Comparison of ENCODE assay signal across 8 mouse cellular contexts in genomic region chr14:103778533-103779151, GRCm38 (mm10).
A peak's percentile ranks its signal among the peaks of the same experiment; 100 is the strongest.
DNase-seq lines count a peak whose midpoint lies in the region; ATAC-seq lines count a peak whose summit lies in the region.

No protein-coding gene starts in this region.

- no peak for DNase-seq in heart, postnatal 36 days
- peak; percentile 47 for DNase-seq in mesoderm, embryonic 11.5 days (ENCODE audit: low read depth, low spot score)
- DNase-seq in adrenal gland, postnatal 36 days, result no peak
- no peak for DNase-seq in liver, embryonic 11.5 days (ENCODE audit: low spot score)

- H3K4me3 ChIP-seq in heart, embryonic 14.5 days (ENCODE audit: control insufficient read depth in 1 of 2, insufficient read depth in 1 of 2, low read depth in 1 of 2, low read length in 2 of 2), result peak overlapping the region in 1 of 2 experiments; percentile 25; a peak in 2 of 4 replicates
- peak overlapping the region; percentile 22 for H3K4me3 ChIP-seq in embryonic facial prominence, embryonic 12.5 days
- H3K4me3 ChIP-seq in intestine, embryonic 16.5 days (ENCODE audit: low read length), result no peak overlapping the region
- H3K4me3 ChIP-seq in liver, embryonic 11.5 days (ENCODE audit: low read depth, low read length), result no peak overlapping the region

- 65% methylated on average over 13 of the region's 13 CpGs for WGBS in heart, embryonic 14.5 days
- 28% methylated on average over 13 of the region's 13 CpGs for WGBS in embryonic facial prominence, embryonic 12.5 days
- WGBS in intestine, embryonic 16.5 days, result 45% methylated on average over 13 of the region's 13 CpGs
- WGBS in liver, embryonic 11.5 days, result 69% methylated on average over 13 of the region's 13 CpGs

- H3K27ac ChIP-seq in heart, embryonic 14.5 days (replicated peaks in 1 of 2; ENCODE audit: control insufficient read depth in 1 of 2, insufficient read depth in 1 of 2, low read depth in 2 of 2, low read length in 2 of 2), result no peak overlapping the region
- peak overlapping the region; percentile 50 for H3K27ac ChIP-seq in embryonic facial prominence, embryonic 12.5 days
- H3K27ac ChIP-seq in intestine, embryonic 16.5 days (ENCODE audit: low read length), result peak overlapping the region; percentile 65
- no peak overlapping the region for H3K27ac ChIP-seq in liver, embryonic 11.5 days (ENCODE audit: low read depth, low read length)

- H3K36me3 ChIP-seq in heart, embryonic 14.5 days (ENCODE audit: control insufficient read depth, insufficient read depth, low read length), result no peaks in the 10 kb centered on the region
- H3K36me3 ChIP-seq in embryonic facial prominence, embryonic 12.5 days, result no peaks in the 10 kb centered on the region
- no peaks in the 10 kb centered on the region for H3K36me3 ChIP-seq in intestine, embryonic 16.5 days (ENCODE audit: control insufficient read depth, insufficient read depth, low read length)
- no peaks in the 10 kb centered on the region for H3K36me3 ChIP-seq in liver, embryonic 11.5 days (ENCODE audit: control insufficient read depth, insufficient read depth, low read length)

- intact Hi-C loops in heart, postnatal 36 days (cut with DNase I), result loop anchor here (5.0 kb wide), 1 partner anchor 249 kb away; no protein-coding TSS in a partner anchor

- no peak for ATAC-seq in heart, embryonic 14.5 days (ENCODE audit: insufficient number of reproducible peaks, insufficient read depth, low FRiP score, low read depth)
- ATAC-seq in embryonic facial prominence, embryonic 12.5 days (ENCODE audit: insufficient number of reproducible peaks, insufficient read depth, low FRiP score, low TSS enrichment), result no peak; the same call in 1 of the 2 replicates
- peak; percentile 63 for ATAC-seq in intestine, embryonic 16.5 days
- no peak for ATAC-seq in activated CD4-positive, CD25-positive, alpha-beta regulatory T cell, adult 4 months
- ATAC-seq in liver, embryonic 11.5 days (replicated peaks; ENCODE audit: low FRiP score), result no peak

- H3K9ac ChIP-seq in heart, embryonic 14.5 days (ENCODE audit: low read length), result 0 out of 2 replicates have a peak overlapping the region, but pooled peaks have one; percentile 25
- H3K9ac ChIP-seq in embryonic facial prominence, embryonic 12.5 days, result no peak overlapping the region
- no peak overlapping the region for H3K9ac ChIP-seq in intestine, embryonic 16.5 days (ENCODE audit: low read depth, low read length)
- no peak overlapping the region for H3K9ac ChIP-seq in liver, embryonic 11.5 days (ENCODE audit: low read depth, low read length)

- H3K4me2 ChIP-seq in heart, embryonic 14.5 days (ENCODE audit: low read length), result peak overlapping the region; percentile 57
- H3K4me2 ChIP-seq in embryonic facial prominence, embryonic 12.5 days (replicated peaks), result peak overlapping the region; percentile 50
- H3K4me2 ChIP-seq in intestine, embryonic 16.5 days (ENCODE audit: low read depth, low read length), result peak overlapping the region; percentile 31
- H3K4me2 ChIP-seq in liver, embryonic 11.5 days, result no peak overlapping the region; the same call in 1 of the 2 replicates

- H3K4me1 ChIP-seq in heart, embryonic 14.5 days (ENCODE audit: control insufficient read depth in 2 of 2, insufficient read depth in 2 of 2, low read length in 2 of 2), result peaks cover 0 to 2% of the 10 kb centered on the region in 2 experiments; a peak in 1 of 4 replicates
- peaks cover 5% of the 10 kb centered on the region; the same call in 1 of the 2 replicates for H3K4me1 ChIP-seq in embryonic facial prominence, embryonic 12.5 days
- H3K4me1 ChIP-seq in intestine, embryonic 16.5 days (ENCODE audit: control insufficient read depth, insufficient read depth, low read length), result no peaks in the 10 kb centered on the region
- no peaks in the 10 kb centered on the region for H3K4me1 ChIP-seq in liver, embryonic 11.5 days (replicated peaks; ENCODE audit: control insufficient read depth, insufficient read depth, low read length)

- no peaks in the 10 kb centered on the region for H3K9me3 ChIP-seq in heart, embryonic 14.5 days (ENCODE audit: control insufficient read depth, low read length)
- no peaks in the 10 kb centered on the region for H3K9me3 ChIP-seq in embryonic facial prominence, embryonic 12.5 days
- H3K9me3 ChIP-seq in intestine, embryonic 16.5 days (ENCODE audit: control insufficient read depth, low read length), result no peaks in the 10 kb centered on the region
- H3K9me3 ChIP-seq in liver, embryonic 11.5 days (ENCODE audit: control insufficient read depth, low read length), result no peaks in the 10 kb centered on the region

- no peaks in the 10 kb centered on the region for H3K27me3 ChIP-seq in heart, embryonic 14.5 days (ENCODE audit: control insufficient read depth, insufficient read depth, low read length)
- H3K27me3 ChIP-seq in embryonic facial prominence, embryonic 12.5 days, result no peaks in the 10 kb centered on the region; the same call in 1 of the 2 replicates
- no peaks in the 10 kb centered on the region for H3K27me3 ChIP-seq in intestine, embryonic 16.5 days (replicated peaks; ENCODE audit: control insufficient read depth, insufficient read depth, low read length)
- H3K27me3 ChIP-seq in liver, embryonic 11.5 days (replicated peaks; ENCODE audit: control insufficient read depth, insufficient read depth, low read length), result no peaks in the 10 kb centered on the region

Comparison
In these comparisons a context has a peak if more than half of its experiments do, and no peak if none do; other contexts are left out.
1. H3K27ac ChIP-seq: peak in embryonic facial prominence, embryonic 12.5 days (single experiment) and intestine, embryonic 16.5 days (single experiment); none in heart, embryonic 14.5 days (0 of 2) and liver, embryonic 11.5 days (single experiment).